Mouse (Mus musculus): ENCODE results near the gene Gm4924.

Gm4924 gene

DNA sequence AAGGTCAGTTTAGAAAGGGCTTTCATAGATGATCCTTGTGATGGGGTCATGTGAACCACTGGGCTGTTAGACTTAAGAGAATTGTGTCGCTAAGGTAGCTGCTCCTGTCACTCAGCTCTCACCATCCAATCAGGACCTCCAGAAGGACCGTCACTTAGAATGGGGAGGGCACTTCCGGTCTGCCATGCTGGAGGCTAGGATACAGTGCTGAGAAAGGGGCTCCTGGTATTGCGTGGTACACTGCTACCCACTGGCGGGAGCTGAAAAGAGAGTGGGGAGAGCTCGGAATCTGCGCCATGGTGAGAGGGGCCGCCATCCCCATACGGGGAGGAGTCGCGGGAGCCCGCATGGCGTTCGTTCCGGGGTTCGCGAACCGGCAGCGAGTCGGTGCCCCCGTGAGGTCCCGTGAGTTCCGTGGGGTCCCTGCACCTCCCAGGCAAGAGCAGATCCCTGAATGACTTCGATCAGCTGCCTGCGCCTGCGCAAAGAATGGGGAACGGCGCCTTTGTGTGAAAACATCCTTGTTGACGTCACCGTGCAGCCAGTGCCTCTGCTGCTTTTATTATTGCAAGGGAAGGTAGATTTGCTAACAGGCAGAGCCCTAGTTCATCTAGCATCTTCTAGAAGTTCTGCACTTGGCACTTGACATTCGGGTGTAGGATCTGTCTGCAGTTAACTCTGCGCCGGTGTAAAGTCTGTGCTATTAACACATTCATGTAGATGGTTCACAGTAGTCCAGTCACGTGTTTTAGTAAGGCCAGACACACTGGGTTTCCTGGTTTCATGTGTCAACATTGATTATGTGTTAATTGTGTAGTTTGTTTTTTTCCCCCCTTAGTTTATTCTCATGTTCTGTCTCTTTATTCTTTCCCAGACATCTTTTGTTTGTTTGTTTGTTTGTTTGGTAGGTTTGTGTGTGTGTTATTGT lies at the start of gene Gm4924:
TSS of gene Gm4924 (plus strand) at position 173 of the 928 bp plus-strand sequence.
- in situ Hi-C loops (cut with MseI, MboI), result no loop called here

GRCm38 (mm10) chr10:82316482-82316881 lies 37.6 kb upstream of the Gm4924 start, which contains the start of gene 4932415D10Rik:
Gene 4932415D10Rik, minus strand, starts transcription at chr10:82316582.
- in situ Hi-C loops (cut with MseI, MboI), result no loop called here

GRCm38 (mm10) chr10:82320134-82320533 lies 33.9 kb upstream of the Gm4924 start:
- in situ Hi-C loops (cut with MseI, MboI), result no loop called here

DNA sequence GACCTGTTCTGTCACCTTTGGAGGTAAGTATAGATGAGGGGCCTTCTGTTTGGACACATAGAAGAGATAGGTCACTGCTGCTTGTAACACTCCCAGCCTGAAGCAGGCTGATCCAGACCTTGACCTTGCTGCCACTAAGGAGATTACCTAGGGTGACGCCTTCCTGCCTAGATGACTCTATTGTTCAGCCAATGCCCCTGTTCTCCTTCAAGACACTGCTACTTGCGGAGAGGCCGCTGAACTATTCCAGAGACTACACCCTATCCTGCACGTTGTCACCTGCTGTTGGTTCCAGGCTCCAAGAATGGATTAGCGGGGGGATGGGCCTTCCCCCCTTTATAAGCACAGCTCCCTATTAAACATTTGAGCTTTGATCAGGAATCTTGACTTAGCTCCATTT lies 24.2 kb upstream of the Gm4924 start:
- in situ Hi-C loops (cut with MseI, MboI), result no loop called here

DNA sequence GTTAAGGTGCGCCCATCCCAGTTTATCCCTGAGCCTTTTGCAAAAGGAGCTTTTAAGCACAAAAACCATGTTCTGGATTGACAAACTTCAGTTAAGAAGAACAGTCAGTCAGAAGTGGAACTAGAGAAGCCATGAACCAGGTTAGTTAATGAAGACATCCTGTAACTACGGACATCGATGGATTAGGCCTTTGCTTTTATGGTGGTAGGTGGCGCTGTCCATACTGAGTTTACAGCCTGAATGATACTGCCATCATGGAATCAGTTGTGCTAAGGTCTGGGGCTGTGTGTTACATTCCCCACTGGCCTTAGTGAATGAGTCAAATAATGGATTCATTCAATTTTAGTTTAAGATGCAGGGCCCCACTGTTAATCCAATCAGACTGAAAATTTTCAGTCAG lies 1.3 kb downstream of the Gm4924 start:
- in situ Hi-C loops (cut with MseI, MboI), result no loop called here

DNA sequence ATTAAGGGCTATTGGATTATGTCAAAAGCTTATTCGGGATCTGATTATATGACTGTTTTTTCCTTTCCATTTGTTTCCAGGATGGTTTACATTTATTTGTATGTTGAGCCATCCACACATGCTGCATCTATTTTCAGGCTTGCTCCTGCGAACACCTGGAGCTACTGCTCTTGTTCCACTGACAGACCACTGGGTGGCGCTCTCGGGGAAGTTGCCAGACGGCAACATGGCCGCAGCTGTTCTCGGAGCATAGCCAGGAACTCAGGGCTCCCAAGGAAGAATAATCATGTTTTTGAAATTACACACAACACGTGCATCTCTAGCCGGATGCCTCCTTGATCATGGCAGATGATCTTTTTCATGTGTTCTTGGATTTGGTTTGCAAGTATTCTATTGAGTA lies 7.9 kb downstream of the Gm4924 start:
- in situ Hi-C loops (cut with MseI, MboI), result no loop called here

DNA sequence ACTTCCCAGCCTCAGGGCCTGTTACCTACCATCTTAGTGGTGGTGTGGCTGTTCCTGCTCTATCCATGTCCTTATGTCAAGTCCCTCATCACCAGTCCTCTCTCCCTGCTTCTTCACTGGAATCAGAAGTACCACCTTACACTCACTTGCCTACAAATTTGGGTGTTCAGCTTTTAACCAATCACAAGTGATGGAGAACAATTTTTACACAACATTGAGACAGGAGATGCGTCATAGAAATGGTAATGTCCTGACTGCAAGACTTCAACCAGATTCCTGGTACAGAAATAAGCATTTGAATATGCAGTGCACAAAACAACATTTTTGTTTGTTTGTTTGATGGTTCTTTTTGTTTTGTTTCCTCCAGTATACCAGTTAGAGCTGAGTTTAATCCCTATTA lies 28.9 kb downstream of the Gm4924 start:
- in situ Hi-C loops (cut with MseI, MboI), result no loop called here

GRCm38 (mm10) chr10:82409511-82409910 lies 55.5 kb downstream of the Gm4924 start:
- in situ Hi-C loops (cut with MseI, MboI), result no loop called here

DNA sequence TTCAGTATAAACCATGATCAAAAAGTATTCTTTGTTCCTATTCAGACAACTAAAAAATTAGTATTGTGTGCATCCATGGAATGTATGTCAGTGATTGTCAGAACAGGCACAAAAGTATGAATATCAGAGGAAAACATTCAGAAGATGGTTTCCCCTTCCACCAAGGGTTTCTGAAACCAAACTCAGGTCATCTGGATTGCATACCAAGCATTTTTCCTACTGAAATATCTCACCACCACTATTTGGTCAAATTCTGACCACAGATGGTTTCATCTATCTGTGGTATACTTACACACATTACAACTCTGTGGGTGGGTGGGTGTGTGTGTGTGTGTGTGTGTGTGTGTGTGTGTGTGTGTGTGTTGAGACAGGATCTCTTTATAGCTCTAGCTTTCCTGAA lies 69.6 kb downstream of the Gm4924 start:
- in situ Hi-C loops (cut with MseI, MboI), result no loop called here
